Mouse (Mus musculus) intestine, embryonic 16.5 days (tissue): Measurements from ENCODE around the gene 2010111I01Rik. TPM values are rescaled to one million over a fixed set of nuclear protein-coding genes. Genes with fewer than 3 reads are reported as not detected.

Experiments used
- ATAC-seq: fragments of 200-750 bp; cut with Nextera tagmentation; 2 replicates; pipeline ENCODE4 v1.8.0; 2017; ENCODE audit warnings: moderate TSS enrichment, moderate library complexity
- H3K27ac ChIP-seq: fragments of 300-500 bp; sonication (generic); 2 replicates; pipeline ENCODE4 v1.5.1; 2014; ENCODE audit warnings: mild to moderate bottlenecking, low read length
- H3K27me3 ChIP-seq: fragments of 300-500 bp; sonication (generic); replicated peaks from 2 replicates; pipeline ENCODE4 v1.6.1; 2014; ENCODE audit warnings: low read length, control low read depth, mixed read lengths; ENCODE audit not compliant: control insufficient read depth, insufficient read depth
- H3K36me3 ChIP-seq: fragments of 300-500 bp; sonication (generic); 2 replicates; pipeline ENCODE4 v1.6.1; 2014; ENCODE audit warnings: low read length, control low read depth; ENCODE audit not compliant: control insufficient read depth, insufficient read depth
- H3K4me1 ChIP-seq: fragments of 300-500 bp; sonication (generic); 2 replicates; pipeline ENCODE4 v1.6.1; 2014; ENCODE audit warnings: low read length, control low read depth, mixed read lengths; ENCODE audit not compliant: control insufficient read depth, insufficient read depth
- H3K4me2 ChIP-seq: fragments of 300-500 bp; sonication (generic); 2 replicates; pipeline ENCODE4 v1.6.1; 2014; ENCODE audit warnings: low read depth, low read length, control low read depth
- H3K4me3 ChIP-seq: fragments of 300-500 bp; sonication (generic); 2 replicates; pipeline ENCODE4 v1.5.1; 2014; ENCODE audit warnings: mild to moderate bottlenecking, low read length
- H3K9ac ChIP-seq: fragments of 300-500 bp; sonication (generic); 2 replicates; pipeline ENCODE4 v1.6.1; 2014; ENCODE audit warnings: low read depth, low read length
- H3K9me3 ChIP-seq: fragments of 300-500 bp; sonication (generic); 2 replicates; pipeline ENCODE4 v1.6.1; 2016; ENCODE audit warnings: low read length, control low read depth; ENCODE audit not compliant: control insufficient read depth
- WGBS: fragments of 180-500 bp; shearing (Covaris S2); extraction: QIAGEN DNeasy Blood & Tissue Kit; methylation state at CpG from one replicate; pipeline ENCODE4 v1.1.7; 2014; 5-methylcytosine and 5-hydroxymethylcytosine counted together
- polyA plus RNA-seq: library from polyadenylated mRNA; unstranded; fragments of >200 nt; fragmentation: Nextera tagmentation; extraction: Ambion mirVana; gene quantifications from 2 replicates; pipeline ENCODE4 v1.2.1, GENCODE M21; 2015

The 2010111I01Rik gene
- polyA plus RNA-seq, 1 experiment from 2014 or later, result 98.7 TPM

- WGBS, result 86% methylated on average over 8 of the region's 8 CpGs
- no peak overlapping the region for H3K9ac ChIP-seq
- no peaks in the 10 kb centered on the region for H3K27me3 ChIP-seq
- 0 out of 2 replicates have a peak overlapping the region, but pooled peaks have one; percentile 71 for H3K27ac ChIP-seq
- H3K4me3 ChIP-seq, result no peak overlapping the region
- H3K4me1 ChIP-seq, result peaks cover 40% of the 10 kb centered on the region
- H3K4me2 ChIP-seq, result no peak overlapping the region
- no peak for ATAC-seq
- H3K36me3 ChIP-seq, result 0 out of 2 replicates have a peak, but pooled peaks cover 5% of the 10 kb centered on the region
- no peaks in the 10 kb centered on the region for H3K9me3 ChIP-seq
Observed at GRCm38 (mm10) chr13:63250441-63250980, 285.8 kb downstream of the 2010111I01Rik start.

- Histone ChIP-seq H3K4me1 (peaks cover 45% of the 10 kb centered on the region), H3K4me3 (no peak overlapping the region), H3K9me3 (no peaks in the 10 kb centered on the region), H3K27ac (peak overlapping the region; percentile 71), H3K4me2 (peak overlapping the region; percentile 18; the same call in 1 of the 2 replicates), H3K9ac (no peak overlapping the region), H3K36me3 (0 out of 2 replicates have a peak, but pooled peaks cover 5% of the 10 kb centered on the region), H3K27me3 (no peaks in the 10 kb centered on the region)
- 0 out of 2 replicates have a peak, but pooled peaks have one; percentile 39 for ATAC-seq
- 61% methylated on average over 12 of the region's 12 CpGs for WGBS
Observed at GRCm38 (mm10) chr13:63251118-63251889, 286.6 kb downstream of the 2010111I01Rik start.

DNA sequence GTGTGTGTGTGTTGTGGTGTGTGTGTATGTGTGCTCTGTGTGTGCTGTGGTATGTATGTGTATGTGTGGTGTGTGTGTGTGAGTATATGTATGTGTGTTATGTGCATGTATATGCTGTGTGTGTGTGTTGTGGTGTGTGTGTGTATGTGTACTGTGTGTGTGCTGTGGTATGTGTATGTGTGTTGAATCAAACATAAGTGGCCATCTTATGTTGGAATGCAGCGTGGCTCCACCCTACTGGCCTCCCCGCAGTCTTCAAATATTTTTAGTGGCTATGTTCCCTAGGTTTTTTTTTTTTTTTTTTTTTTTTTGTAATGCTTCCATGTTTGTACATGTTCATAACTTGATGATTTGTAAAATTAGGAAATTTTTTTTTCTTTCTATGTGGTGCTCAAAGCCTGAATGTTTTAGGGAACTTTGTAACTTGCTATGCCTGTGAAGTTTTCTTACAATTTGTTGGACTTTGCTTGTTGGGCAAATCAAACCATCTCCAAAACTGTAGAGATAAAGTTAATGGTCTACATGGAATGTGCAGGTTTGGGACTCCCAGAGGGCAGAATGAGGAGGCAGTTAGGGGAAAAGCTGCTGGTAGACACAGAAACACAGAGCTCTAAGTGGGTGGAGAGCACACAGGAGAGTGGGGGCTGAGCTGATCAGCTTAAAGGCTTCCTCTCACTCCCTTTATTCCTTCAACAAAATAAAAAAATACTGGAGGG, 287.8 kb downstream of the 2010111I01Rik start:
- H3K4me2 ChIP-seq, result no peak overlapping the region
- no peaks in the 10 kb centered on the region for H3K9me3 ChIP-seq
- ATAC-seq, result no peak
- no peak overlapping the region for H3K27ac ChIP-seq
- peaks cover 43% of the 10 kb centered on the region for H3K4me1 ChIP-seq
- 0 out of 2 replicates have a peak, but pooled peaks cover 10% of the 10 kb centered on the region for H3K36me3 ChIP-seq
- H3K27me3 ChIP-seq, result no peaks in the 10 kb centered on the region
- no peak overlapping the region for H3K9ac ChIP-seq
- WGBS, result 73% methylated on average over 2 of the region's 2 CpGs
- no peak overlapping the region for H3K4me3 ChIP-seq

DNA sequence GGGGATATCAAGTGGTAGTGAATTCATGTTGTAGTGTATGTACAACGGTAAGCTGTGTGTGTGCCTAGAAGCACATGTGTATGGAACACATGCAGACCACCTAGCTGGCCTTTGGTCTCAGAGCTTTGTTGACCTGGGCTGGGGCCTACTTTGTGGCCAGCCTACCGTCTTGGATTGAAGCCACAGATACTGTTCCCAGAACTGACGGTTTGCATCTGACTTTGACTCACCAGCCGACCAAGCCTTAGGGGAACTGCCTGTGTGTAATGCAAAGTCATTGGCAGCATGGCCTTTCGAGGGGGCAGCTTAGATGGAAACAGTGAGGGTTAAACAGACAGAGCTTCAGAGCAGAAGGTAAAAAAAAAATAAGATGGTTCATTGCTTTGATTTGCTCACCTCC, 288.5 kb downstream of the 2010111I01Rik start:
- Histone ChIP-seq H3K27ac (no peak overlapping the region), H3K9me3 (no peaks in the 10 kb centered on the region), H3K4me2 (no peak overlapping the region), H3K27me3 (no peaks in the 10 kb centered on the region), H3K4me1 (peaks cover 48% of the 10 kb centered on the region), H3K36me3 (0 out of 2 replicates have a peak, but pooled peaks cover 10% of the 10 kb centered on the region), H3K4me3 (no peak overlapping the region), H3K9ac (no peak overlapping the region)
- no peak for ATAC-seq
- 55% methylated on average over 5 of the region's 5 CpGs for WGBS

- 86% methylated on average over 7 of the region's 7 CpGs for WGBS
- Histone ChIP-seq H3K4me2 (no peak overlapping the region), H3K36me3 (0 out of 2 replicates have a peak, but pooled peaks cover 10% of the 10 kb centered on the region), H3K27me3 (no peaks in the 10 kb centered on the region), H3K4me3 (no peak overlapping the region), H3K9ac (no peak overlapping the region), H3K4me1 (peaks cover 53% of the 10 kb centered on the region), H3K9me3 (no peaks in the 10 kb centered on the region), H3K27ac (no peak overlapping the region)
- no peak for ATAC-seq
Observed at GRCm38 (mm10) chr13:63253886-63254636, 289.4 kb downstream of the 2010111I01Rik start.

DNA sequence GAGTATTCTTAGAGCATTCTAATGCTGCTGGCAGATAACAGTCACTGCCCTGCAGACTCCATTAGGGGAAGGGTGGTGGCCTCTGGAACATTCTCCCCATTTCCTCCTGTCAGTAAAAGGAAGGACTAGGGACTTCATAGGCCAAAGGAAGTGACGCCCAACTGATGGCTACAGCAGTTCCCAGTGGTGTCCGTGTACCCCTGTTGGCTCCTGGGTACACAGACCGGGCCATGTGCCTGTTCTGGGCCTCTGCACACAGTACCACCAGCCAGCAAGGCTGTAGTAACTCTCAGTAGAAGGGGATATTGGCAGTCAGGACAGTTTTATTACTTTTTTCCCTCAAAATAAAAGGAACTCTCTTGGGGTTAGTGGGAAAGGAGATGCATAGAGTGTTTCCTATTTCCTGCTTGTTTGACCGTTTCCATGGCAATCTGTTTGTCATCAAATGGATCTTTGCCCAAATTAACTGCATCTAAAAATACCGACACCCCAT, 290.9 kb downstream of the 2010111I01Rik start:
- Histone ChIP-seq H3K4me3 (no peak overlapping the region), H3K27ac (peak overlapping the region; percentile 62), H3K4me2 (no peak overlapping the region), H3K9ac (no peak overlapping the region), H3K36me3 (0 out of 2 replicates have a peak, but pooled peaks cover 4% of the 10 kb centered on the region), H3K4me1 (peaks cover 55% of the 10 kb centered on the region), H3K27me3 (no peaks in the 10 kb centered on the region), H3K9me3 (no peaks in the 10 kb centered on the region)
- 0 out of 2 replicates have a peak, but pooled peaks have one; percentile 5 for ATAC-seq
- 72% methylated on average over 5 of the region's 5 CpGs for WGBS

GRCm38 (mm10) chr13:63256146-63256545, 291.5 kb downstream of the 2010111I01Rik start:
- Histone ChIP-seq H3K27ac (peak overlapping the region; percentile 57; the same call in 1 of the 2 replicates), H3K4me1 (peaks cover 58% of the 10 kb centered on the region), H3K36me3 (0 out of 2 replicates have a peak, but pooled peaks cover 4% of the 10 kb centered on the region), H3K27me3 (no peaks in the 10 kb centered on the region), H3K4me2 (no peak overlapping the region), H3K9me3 (no peaks in the 10 kb centered on the region), H3K4me3 (no peak overlapping the region), H3K9ac (0 out of 2 replicates have a peak overlapping the region, but pooled peaks have one; percentile 30)
- ATAC-seq, result no peak; the same call in 1 of the 2 replicates
- 59% methylated on average over 6 of the region's 6 CpGs for WGBS

DNA sequence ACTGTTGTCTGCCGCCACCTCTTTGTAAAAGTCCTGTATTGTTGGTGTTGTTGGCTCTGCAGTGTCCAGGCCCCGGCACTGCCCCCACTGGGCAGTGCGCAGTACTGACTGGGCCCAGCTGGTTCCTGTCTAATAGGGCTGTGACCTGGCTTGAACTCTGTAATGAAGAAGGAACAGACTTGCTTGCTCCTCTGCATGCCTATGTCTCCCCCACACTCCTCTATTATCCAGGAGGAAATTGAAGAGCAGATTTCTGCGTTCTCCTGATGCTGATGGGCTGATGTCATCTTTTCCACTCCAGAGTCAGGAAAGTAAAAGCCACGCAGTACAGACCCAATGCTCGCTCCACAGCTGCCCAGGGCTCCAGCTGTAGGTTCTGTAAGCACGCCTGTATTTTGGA, 292.1 kb downstream of the 2010111I01Rik start:
- 51% methylated on average over 7 of the region's 7 CpGs for WGBS
- no peak overlapping the region for H3K4me3 ChIP-seq
- no peaks in the 10 kb centered on the region for H3K9me3 ChIP-seq
- no peak overlapping the region for H3K9ac ChIP-seq
- peaks cover 58% of the 10 kb centered on the region for H3K4me1 ChIP-seq
- H3K27ac ChIP-seq, result peak overlapping the region; percentile 39; the same call in 1 of the 2 replicates
- H3K27me3 ChIP-seq, result no peaks in the 10 kb centered on the region
- H3K4me2 ChIP-seq, result no peak overlapping the region
- 0 out of 2 replicates have a peak, but pooled peaks cover 4% of the 10 kb centered on the region for H3K36me3 ChIP-seq
- ATAC-seq, result peak; percentile 76
